Mouse (Mus musculus): ENCODE data around the gene Kcnk1.

Gene Kcnk1

DNA sequence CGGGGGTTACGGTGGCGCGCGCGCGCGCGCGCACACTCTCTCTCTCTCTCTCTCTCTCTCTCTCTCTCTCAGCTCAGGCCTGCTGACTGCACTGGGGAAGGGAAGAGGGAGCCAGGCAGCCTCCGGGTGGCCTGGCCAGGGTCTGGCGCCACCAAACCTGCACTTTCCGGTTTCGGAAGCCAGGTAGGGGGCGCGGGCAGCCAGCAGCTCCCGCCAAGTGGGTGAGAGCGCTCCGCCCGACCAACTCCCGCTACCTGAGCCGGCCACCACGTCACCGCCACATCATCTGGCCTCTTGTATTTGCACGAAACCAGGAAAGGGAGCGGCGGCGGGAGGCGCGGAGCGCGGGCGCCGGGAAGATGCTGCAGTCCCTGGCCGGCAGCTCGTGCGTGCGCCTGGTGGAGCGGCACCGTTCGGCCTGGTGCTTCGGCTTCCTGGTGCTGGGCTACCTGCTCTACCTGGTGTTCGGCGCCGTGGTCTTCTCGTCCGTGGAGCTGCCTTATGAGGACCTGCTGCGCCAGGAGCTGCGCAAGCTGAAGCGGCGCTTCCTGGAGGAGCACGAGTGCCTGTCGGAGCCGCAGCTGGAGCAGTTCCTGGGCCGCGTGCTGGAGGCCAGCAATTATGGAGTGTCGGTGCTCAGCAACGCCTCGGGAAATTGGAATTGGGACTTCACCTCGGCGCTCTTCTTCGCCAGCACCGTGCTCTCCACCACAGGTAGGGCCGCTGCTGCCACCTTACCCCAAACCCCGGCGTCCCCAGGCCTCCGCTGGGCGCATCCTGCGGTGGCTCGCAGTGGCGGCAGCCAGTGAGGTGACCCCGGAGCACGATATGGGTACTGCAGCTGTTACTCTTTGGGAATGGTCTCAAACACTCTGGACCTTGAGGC lies at the start of gene Kcnk1:
Kcnk1 (plus strand) TSS at position 70 of the 886 bp plus-strand sequence.
- no peak for DNase-seq (ENCODE audit: low spot score)

DNA sequence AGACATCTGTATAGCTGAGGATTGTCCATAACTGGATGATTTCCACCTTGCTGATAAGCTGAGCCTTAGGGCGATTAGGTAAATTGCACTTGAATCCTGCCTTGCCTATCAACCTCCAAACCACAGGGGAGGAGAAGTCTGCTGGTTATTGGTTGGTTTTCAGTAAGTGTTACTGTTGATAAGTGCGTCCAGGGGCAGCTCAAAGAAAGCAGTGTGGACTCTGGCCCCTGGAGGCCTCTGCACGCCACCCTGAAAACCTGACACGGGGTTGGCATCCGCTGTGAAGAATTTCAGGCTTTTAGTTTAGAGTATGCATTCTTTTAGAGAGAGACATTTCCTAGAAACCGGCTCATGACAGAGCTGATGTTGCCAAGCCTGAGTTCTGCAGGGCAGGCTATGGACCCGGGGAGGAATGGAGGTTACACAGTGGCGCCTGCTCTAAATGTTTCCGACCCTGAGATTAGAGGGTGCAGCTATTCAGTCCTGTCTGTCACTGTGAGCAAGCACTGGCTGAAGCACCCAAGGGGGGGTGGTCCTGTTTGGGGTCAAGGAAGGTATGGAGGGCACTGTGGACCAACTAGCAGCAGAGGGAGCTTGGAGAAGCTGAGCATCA lies 46.2 kb upstream of the Kcnk1 start:
- no peak for DNase-seq (ENCODE audit: low spot score)

DNA sequence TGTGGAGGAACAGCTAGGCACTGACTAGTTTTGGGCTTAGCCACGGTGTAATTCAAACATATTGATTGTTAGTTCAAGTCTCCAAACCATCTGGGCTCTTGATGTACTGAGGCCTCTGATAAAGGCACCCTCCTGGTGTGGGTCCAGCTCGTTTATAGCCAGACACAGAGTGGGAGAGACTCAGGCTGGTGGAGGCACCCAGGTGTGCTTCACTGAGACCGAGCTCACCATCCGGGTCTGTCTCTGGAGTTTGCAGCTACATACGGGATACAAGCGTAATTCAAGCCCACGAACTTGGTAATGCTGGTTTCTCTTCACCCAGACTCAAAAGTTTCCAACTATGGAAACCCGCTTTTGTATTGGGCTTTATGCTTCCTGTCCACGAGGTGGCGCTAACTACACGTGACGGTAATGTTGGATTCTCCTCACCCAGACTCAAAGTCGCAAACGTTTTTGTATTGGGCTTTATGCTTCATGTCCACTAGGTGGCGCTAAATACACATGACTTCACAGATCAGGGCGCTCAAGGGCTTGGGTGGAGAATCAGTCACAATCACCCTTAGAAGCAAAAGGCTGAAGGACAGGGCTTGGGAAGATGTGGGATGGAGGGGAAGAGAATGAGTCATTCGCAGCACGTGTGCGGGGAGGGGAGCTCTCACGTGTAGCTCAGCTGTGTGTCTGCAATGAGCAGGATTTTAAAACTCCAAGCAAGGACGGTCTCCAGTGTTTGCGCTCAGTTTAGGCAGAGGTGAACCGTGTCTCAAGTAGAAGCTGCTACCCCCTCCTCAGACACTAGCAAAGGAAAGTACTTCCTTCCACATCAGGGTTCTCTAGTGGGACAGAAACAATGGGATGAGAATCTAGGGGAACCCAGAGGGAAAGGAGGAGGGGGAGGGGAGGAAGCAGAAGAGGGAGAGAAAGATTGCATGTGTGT lies 44.7 kb upstream of the Kcnk1 start:
- DNase-seq (ENCODE audit: low spot score) = peak; percentile 67

DNA sequence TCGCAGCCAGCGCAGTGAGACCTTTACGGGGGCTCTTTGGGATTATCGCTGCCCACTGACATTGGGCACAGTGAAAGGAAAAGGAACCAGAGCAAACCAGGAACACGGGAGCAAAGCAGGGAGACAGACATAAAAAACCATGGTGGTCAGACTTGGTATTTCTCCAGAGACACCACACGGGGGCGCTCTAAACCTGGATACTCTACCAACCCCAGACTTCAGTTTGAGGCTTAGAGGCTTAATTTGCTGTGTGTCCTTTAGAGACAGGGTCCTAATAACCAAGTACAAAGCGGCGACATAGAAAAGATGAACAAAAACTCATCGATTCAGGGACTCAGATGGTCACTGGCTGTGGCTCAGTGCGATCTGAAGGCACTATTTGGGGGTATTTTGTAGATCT lies 39.3 kb upstream of the Kcnk1 start:
- no peak for DNase-seq (ENCODE audit: low spot score)

DNA sequence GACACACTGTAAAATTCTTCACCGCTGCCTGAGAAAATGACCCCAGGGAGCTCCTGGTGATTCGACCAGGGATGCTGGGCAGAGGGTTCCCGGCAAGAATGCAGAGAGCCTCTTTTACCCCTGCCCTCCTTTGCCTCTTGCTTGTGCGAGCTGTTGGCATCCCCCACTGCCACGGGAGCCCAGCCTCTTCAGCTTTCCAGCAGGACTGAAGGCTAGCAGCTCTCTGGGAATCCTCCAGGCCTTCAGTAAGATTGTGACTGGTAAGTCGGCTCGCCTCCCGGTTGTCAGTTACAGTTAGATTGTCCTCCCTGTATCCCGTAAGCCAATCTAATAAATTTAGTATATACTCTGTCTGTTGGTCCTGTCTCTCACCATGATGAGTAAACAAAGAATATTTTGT lies 38.2 kb upstream of the Kcnk1 start:
- no peak for DNase-seq (ENCODE audit: low spot score)

DNA sequence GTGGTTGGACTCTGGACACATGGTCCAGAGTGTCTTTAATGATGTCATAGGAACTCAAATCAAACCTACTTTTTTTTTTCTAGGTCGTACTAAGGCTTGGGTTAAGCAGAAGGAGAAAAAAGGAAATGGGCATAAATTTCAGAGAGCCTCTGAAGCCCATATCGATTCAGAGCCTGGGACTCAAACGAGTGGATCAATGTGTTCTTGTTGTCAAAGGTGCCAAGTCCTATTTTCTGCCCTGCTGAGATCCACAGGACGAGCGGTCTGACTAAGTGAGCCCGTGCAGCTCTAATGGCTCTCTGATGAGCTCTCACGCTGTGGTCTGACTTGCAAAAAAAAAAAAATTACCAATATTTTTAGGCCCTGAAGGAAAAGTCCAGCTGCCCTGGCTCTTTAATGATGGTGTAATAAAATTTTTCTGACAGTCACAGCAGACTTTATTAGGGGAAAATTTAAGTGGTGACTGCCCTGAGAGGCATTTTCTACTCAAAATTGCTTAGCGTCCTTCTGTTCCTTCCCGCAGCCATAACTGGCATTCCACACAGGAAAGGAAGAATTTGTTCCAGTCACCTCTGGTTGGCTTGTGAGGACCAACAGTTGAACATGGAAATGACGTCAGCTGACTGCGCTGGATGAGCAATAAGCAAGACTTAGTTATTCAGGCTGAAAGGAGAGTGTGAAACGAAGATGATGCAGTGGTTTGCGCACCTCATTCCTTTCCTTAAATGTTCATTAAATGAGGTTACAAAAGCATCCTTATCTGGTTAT lies 37.6 kb upstream of the Kcnk1 start:
- DNase-seq (ENCODE audit: low spot score) = no peak

DNA sequence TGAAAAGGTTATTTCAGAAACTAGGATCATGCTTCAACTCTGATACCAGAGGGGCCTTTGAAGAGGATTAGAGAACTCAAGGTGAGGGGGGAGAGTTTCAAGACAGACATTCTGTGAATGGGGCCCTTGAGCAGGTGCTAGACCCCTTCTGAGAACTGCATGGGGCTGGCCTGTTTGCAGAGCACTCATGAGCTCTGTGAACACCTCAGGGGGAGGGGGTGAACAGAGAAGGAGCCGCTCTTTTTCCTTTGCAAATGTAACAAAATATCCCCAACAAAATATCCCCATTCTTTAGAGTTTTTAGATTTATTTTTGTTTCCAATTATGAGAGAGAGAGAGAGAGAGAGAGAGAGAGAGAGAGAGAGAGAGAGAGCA lies 37.0 kb upstream of the Kcnk1 start:
- no peak for DNase-seq (ENCODE audit: low spot score)

DNA sequence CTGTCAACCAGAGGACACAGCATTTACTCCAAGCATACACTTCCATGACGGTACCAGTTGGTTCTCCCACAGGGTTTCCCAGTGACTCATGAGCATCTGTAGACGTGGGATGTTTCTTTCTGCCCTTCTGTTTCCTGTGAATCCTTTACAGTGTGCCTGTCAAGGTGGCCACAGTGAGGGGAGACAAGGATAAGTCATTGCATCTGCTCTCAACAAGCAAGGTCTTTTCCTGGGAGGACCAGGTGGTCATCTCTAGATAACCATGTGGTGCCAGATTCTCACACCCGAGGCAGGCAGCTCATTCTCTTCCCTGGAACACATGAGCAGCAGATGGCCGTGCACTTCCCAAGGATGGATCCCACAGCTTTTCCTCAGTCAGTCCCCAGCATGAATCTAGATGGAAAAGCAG lies 35.6 kb upstream of the Kcnk1 start:
- DNase-seq (ENCODE audit: low spot score) = no peak

DNA sequence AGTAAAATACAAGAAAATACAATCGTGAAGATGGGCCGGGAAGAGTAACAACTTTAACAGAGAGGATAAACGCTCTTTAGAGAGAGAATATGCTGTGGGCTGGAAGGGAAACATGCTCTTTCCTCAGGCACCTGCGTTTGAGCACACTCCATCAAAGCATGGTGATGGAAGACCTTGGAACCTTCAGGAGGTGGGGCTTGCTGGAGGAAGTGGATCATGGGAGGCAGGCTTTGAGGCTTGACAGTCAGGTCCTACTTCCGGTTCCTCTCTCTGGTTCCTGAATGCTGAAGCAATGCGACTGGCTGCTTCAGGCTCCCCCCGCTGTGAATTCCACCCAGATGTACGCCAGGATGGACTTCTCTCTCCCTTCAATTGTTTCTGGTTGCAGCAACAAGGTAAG lies 34.9 kb upstream of the Kcnk1 start:
- no peak for DNase-seq (ENCODE audit: low spot score)

DNA sequence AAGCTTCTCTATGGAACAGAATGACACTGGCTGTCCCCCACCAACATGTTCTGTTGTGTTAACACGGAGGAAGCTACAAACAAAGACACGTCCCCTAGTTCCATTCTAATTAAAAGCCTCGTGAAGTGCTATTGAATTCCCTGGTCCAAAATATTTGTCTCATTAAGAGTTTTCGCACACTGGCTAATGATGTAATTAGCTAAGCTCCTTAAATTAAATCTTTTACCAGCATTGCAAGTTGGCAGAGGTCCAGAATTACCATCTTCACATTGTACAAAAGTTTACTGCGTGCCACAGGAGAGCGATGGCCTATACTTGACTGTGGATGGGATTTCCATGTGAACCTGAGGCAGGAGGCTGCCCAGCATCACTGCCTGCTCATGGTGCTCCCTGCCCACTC lies 33.2 kb upstream of the Kcnk1 start:
- no peak for DNase-seq (ENCODE audit: low spot score)

DNA sequence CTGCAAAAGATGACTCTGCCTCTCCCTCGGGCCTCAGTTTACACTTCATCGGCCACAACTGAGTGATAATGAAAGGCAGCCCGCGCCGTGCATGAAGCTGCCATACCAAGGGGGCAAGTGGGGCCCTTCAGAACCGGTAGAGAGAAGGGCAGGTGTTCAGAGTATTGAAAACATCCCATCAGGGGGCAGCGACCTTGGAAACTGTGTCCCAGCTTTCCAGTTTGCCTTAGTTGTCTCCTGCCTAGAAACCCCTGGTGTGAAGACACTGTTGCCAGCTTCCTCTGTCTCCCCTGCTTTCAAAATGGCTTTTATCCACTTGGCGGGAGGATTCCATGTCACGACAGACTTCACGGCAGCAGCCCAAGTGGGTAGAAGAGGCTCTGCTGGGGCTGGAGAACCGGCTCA lies 31.2 kb upstream of the Kcnk1 start:
- DNase-seq (ENCODE audit: low spot score) = no peak

DNA sequence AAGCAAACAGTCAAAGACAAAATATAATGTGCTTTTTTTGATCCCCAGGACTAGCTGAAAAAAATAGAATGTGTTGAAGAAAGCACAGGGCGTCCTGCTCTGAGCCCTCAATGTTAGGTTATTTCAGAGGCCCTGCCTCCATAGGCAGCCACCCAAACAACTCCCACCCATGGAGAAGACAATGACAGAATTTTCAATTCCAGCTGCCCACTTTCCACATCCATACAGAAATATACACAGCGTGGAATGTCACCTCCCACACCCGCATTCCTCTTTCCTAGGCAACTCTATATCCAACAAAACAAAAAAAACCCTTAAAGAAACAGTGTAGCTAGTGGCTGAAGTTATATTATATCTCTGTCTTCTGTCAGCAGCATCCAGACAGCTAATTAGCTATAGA lies 23.6 kb upstream of the Kcnk1 start:
- DNase-seq (ENCODE audit: low spot score) = no peak

DNA sequence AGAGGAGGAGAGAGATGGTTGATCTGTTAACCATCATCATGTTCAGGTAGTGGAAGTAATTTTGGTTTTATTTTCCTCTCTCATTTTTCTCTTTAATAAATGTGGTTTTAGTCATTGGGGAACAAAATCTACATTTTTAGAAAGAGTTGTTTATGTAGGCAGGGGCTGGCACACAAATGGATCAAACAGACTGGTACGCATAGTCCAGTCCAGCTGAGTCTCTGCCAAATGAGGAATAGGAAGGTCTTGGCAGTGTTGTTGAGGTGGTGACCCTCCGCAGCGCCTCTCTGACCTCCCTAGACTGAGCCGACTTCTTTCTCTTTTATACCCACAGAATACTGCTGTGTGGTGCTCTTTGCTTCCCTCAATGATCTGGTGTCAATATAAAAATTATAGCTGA lies 19.0 kb upstream of the Kcnk1 start:
- DNase-seq (ENCODE audit: low spot score) = no peak

DNA sequence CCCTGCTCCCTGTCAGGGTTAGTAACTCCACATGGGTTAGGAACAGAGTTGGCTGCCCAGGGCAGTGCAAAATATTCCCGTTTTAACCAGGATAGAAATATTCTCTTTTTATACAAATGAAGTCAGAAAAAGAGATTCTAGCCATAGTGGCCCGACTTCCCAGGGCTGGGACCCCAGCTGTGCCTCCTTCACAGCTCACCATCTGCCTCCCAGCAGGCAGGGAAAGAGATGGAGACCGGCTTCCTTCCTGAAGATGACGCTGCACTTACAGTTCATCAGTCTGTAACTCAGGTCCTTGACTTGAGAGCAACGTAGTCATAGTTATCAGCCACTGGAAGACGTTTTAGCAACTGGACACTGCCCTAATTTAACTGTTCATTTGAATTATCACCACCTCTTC lies 14.1 kb upstream of the Kcnk1 start:
- no peak for DNase-seq (ENCODE audit: low spot score)

DNA sequence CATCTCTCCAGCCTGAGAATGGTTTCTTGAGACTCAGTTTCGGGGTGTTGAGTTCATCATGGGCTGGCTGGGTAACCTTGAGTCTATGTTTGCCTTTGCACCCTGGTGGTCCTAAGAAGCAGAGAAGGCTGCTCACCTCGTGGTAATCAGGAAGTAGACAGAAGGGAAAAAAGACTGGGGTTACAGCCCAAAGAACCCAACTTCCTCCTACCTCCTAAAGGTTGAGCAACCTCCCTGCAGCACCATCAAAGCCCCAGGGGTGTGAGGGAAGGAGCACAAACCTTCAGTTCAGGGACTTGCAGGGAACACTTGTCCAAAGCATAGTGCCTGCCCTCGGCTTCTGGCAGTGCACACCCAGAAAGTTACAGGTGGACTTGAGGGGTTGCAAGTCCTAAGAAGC lies 11.5 kb upstream of the Kcnk1 start:
- no peak for DNase-seq (ENCODE audit: low spot score)

DNA sequence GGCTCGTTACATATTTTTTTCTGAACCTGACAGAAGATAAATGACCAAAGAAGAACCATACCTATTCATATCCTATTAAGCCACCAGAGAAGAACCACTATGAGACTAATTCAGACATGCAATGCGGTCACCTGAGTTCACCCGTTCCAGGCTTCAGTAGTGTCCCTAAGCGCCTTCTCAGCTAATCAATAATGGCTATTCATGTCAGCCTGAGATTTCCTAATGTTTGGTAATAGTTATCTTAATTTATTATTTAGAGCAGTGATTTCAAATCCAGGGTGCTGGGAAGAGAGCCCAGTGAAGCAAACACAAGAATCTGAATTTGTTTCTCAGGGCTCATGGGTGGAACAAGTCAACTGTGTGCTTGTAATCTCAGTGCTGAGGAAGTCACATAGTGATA lies 10.8 kb upstream of the Kcnk1 start:
- DNase-seq (ENCODE audit: low spot score) = no peak

DNA sequence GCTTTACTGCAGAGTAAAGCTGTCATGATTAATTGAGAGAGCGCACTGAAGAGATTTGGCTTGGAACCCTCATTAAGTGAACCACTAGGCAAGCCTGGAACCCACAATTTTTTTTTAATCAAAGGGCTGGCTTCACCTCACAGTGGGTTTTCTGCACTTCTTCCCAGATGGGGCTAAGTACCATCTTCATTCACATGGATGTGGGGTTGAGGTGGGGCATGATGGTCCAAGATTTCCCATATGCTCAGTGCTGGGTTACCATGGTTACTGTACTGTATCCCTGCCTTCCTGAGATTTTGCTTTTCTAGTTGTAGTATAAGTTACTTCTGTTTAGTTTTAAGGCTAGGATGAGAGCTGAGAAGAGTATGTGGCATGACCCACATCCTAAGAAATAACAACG lies 9.6 kb upstream of the Kcnk1 start:
- DNase-seq (ENCODE audit: low spot score) = no peak

DNA sequence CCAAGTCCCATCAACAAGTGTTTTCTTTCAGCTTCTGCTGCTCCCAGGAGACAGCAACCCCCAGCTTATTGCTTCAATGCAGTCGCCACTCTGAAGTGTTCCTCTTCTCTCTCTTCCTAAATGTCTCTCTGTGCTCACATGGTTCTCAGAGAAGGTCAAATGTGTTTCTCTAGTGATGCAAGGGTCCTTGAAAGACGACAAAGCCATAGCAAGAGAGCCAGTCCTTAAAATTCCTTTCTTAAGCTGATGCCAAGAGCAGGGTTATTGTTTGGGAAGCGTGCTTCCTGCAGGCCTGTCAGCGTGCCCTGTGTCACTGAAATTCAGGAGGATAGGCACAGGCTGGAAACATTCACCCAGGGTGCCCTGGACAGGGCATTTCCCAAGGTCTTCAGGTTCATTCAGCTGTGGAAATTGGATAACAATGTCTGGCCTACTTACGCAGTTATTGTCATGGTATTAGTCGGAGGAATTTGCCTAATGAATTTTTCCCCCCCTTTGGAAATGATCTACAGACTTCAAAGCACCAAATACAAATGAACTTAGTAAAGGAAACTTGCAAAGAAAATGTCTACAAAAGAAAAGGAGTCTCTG lies 7.9 kb upstream of the Kcnk1 start:
- DNase-seq (ENCODE audit: low spot score) = no peak

DNA sequence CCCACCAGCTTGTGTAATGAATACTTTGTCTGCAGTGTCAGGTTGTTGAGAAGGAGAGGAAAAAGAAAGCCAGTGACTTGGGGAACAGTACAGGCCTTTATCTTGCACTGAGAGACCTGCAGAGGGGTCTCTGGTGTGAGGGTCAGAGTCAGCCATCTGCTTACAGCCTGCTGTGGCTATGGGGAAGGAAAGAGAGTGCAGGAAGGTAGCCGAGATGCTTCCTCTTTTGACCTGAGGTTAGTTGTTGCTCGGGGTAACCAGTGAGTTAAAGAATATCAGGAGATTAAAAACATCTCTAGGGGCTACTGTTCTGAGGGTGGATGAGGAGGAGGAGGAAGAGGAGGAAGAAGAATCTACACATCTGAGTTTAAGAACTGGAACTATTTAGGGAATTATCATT lies 7.0 kb upstream of the Kcnk1 start:
- no peak for DNase-seq (ENCODE audit: low spot score)

DNA sequence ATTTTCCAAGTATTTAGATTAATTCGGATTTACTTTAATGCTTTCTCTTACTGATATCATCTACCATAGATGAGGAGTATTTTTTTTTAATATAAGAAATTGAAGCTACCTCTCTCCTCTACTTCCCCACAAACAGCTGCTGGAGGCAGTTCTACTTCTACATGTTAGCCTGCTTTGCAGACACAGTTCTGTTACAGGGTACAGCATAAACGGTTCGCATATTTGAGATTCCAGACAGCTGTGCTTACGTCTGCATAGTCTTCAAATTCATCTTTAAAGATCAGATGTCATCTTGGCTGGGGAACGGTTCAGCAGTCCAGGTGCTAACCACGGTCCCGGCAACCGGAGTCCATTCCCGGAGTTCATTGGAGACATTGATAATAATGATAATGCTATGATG lies 1.3 kb upstream of the Kcnk1 start:
- DNase-seq (ENCODE audit: low spot score) = no peak

DNA sequence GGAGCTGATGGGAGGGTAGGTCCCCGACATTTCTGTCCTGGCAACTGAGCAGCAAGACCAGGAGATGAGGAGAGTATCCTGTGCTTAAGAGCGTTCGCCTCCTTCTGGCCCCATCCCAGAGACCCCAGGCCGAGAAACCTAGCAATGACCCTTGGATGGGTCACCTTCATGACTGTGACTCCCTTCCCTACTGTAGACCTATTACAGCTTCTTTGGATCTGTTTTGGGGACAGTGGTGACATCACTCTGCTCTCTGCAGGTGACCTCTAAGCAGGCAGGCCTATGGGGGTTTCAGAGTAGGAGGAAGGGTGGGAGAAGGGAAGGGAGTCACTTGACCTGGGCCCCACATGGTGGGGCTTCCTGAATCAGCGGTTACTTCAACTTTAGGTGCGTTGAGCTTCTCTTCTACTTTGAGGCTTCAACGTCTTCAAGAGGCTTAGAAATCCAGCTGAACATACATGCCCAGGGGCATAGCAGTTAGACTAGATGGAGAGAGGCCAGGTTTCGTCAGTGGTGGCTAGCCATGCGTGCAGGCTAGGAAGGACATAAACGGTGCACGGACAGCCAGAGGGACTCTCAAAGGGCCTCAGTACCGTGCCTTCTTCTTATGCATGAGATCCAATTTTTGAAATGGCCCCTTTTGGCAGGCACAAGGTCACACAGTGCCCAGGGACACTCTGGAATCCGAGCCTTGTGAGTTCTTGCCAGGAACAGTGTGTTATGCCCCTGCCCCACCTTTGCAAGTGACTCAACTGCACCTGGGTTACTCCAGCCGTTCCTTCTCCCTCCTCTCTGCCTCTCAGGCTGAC lies 1.3 kb downstream of the Kcnk1 start:
- DNase-seq (ENCODE audit: low spot score) = no peak

All from T-cell, adult 2 months (primary cell).